ENCODE assay signal across 9 mouse cellular contexts in the genomic region with DNA sequence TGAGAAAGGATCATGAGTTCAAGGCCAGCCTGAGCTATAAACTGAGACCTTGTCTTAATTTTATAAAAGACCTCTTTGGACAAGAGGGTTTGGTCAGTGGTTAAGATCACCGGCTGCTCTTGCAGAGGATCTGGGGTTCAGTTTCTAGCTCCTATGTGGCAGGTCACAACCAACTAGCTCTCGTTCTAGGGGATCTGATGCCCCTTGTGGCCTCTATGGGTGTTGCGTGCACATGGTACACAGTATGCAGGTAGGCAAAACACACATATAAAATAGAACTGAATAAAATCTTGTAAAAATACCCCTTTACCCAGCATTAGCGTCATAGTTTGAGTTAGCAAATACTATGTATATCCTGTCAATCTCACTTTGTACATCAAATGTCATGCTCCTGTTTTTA. TPM values are rescaled to one million over a fixed set of nuclear protein-coding genes. Genes with fewer than 3 reads are reported as not detected.
DNase-seq lines count a peak whose midpoint lies in the region; ATAC-seq and TF ChIP-seq lines count a peak whose summit lies in the region.
"Had no signal": no experiment of that assay in that cellular context is flagged by ENCODE, and none has a peak within 500 bp of the region (broad histone marks: within the 10 kb centered on the region; RNA-seq: fewer than 3 reads in every experiment).

No protein-coding gene starts in this region.

- WGBS in thymus, adult 2 months, result 93% methylated on average over 4 of the region's 4 CpGs
- 67% methylated on average over 4 of the region's 4 CpGs for WGBS in limb, embryonic 13.5 days
- 81% methylated on average over 4 of the region's 4 CpGs for WGBS in midbrain, embryonic 13.5 days

- no peak for ATAC-seq in limb, embryonic 13.5 days (ENCODE audit: low FRiP score, low read depth)
- ATAC-seq in midbrain, embryonic 13.5 days, result no peak

- no peak overlapping the region for H3K9ac ChIP-seq in limb, embryonic 13.5 days
- no peak overlapping the region for H3K9ac ChIP-seq in midbrain, embryonic 13.5 days (replicated peaks)
- H3K9ac ChIP-seq: liver, embryonic 15.5 days had no signal

- TF ChIP-seq POLR2A in thymus, adult 2 months (IDR thresholded peaks at IDR 0.05; ENCODE audit: control insufficient read depth, extremely low read depth, insufficient read depth, low read length, poor library complexity), result no peak

- no peaks in the 10 kb centered on the region for H3K27me3 ChIP-seq in thymus, adult 2 months (ENCODE audit: control insufficient read depth, insufficient read depth, low read length)
- H3K27me3 ChIP-seq in limb, embryonic 13.5 days, result no peaks in the 10 kb centered on the region
- no peaks in the 10 kb centered on the region for H3K27me3 ChIP-seq in midbrain, embryonic 13.5 days
- H3K27me3 ChIP-seq: liver, embryonic 15.5 days had no signal

- peak; percentile 55 for TF ChIP-seq CTCF in gastrocnemius, adult 2 months (IDR thresholded peaks at IDR 0.05)
- no peak for TF ChIP-seq CTCF in thymus, adult 2 months (IDR thresholded peaks at IDR 0.05; ENCODE audit: borderline replicate concordance, control insufficient read depth, extremely low read depth, insufficient read depth, low read length, poor library complexity)

- no peaks in the 10 kb centered on the region for H3K36me3 ChIP-seq in thymus, adult 2 months (ENCODE audit: control insufficient read depth, insufficient read depth, low read length)
- H3K36me3 ChIP-seq in limb, embryonic 13.5 days, result no peaks in the 10 kb centered on the region
- no peaks in the 10 kb centered on the region for H3K36me3 ChIP-seq in midbrain, embryonic 13.5 days
- H3K36me3 ChIP-seq: liver, embryonic 15.5 days had no signal

- no peak overlapping the region for H3K4me3 ChIP-seq in gastrocnemius, adult 2 months
- H3K4me3 ChIP-seq in thymus, adult 2 months (ENCODE audit: control insufficient read depth, insufficient read depth, low read length), result no peak overlapping the region
- no peak overlapping the region for H3K4me3 ChIP-seq in limb, embryonic 13.5 days
- no peak overlapping the region for H3K4me3 ChIP-seq in midbrain, embryonic 13.5 days (replicated peaks)
- H3K4me3 ChIP-seq: liver, embryonic 15.5 days had no signal

- peaks cover 9% of the 10 kb centered on the region for H3K4me1 ChIP-seq in thymus, adult 2 months (replicated peaks; ENCODE audit: control insufficient read depth, insufficient read depth, low read length)
- peaks cover 88% of the 10 kb centered on the region for H3K4me1 ChIP-seq in limb, embryonic 13.5 days
- peaks cover 17% of the 10 kb centered on the region for H3K4me1 ChIP-seq in midbrain, embryonic 13.5 days (replicated peaks)

- intact Hi-C loops in gastrocnemius, adult 2 months (cut with DNase I), result no loop called here

- peak; percentile 31 for DNase-seq in gastrocnemius, adult 2 months
- no peak for DNase-seq in gastrocnemius, postnatal 25 days
- DNase-seq in thymus, adult 2 months, result peak; percentile 57
- DNase-seq in thymus, adult 18-20 months, result no peak
- DNase-seq in thymus, postnatal 4 days, result peak; percentile 75
- no peak for DNase-seq in gastrocnemius, adult 18-20 months (ENCODE audit: low spot score)

- H3K27ac ChIP-seq in gastrocnemius, adult 2 months, result peak overlapping the region; percentile 80; the same call in 1 of the 2 replicates
- H3K27ac ChIP-seq in thymus, adult 2 months (ENCODE audit: control insufficient read depth, insufficient read depth, low read length), result no peak overlapping the region
- H3K27ac ChIP-seq in limb, embryonic 13.5 days, result peak overlapping the region; percentile 92
- H3K27ac ChIP-seq in midbrain, embryonic 13.5 days, result no peak overlapping the region
- H3K27ac ChIP-seq: liver, embryonic 15.5 days had no signal

- peaks cover 3% of the 10 kb centered on the region; the same call in 1 of the 2 replicates for H3K9me3 ChIP-seq in limb, embryonic 13.5 days
- H3K9me3 ChIP-seq in midbrain, embryonic 13.5 days, result no peaks in the 10 kb centered on the region
- H3K9me3 ChIP-seq: liver, embryonic 15.5 days had no signal

- H3K4me2 ChIP-seq in limb, embryonic 13.5 days (replicated peaks), result 0 out of 2 replicates have a peak overlapping the region, but pooled peaks have one; percentile 7
- no peak overlapping the region for H3K4me2 ChIP-seq in midbrain, embryonic 13.5 days (replicated peaks)
- H3K4me2 ChIP-seq: liver, embryonic 15.5 days had no signal

RNA-seq across cellular contexts. Expression of a gene that starts 19.4 kb away (rescaled TPM):
- under 1 TPM; 0.59 to 0.69 TPM for total RNA-seq in gastrocnemius, adult 2 months (2021)
- under 1 TPM; 0.72 TPM for total RNA-seq in gastrocnemius, postnatal 25 days (2021)
- polyA plus RNA-seq in thymus, adult 2 months (2012; rRNA removed), result 5.8 and 6.6 TPM in 2 replicates
- polyA plus RNA-seq in limb, embryonic 13.5 days (2015; fragmentation: Nextera tagmentation; extraction: Ambion mirVana), result 10.3 and 10.6 TPM in 2 replicates
- 5.5 and 5.9 TPM in 2 replicates for polyA plus RNA-seq in midbrain, embryonic 13.5 days (2015; fragmentation: Nextera tagmentation; extraction: Ambion mirVana)
- total RNA-seq in gastrocnemius, adult 18-20 months (2021), result 1 to 10 TPM; 1.2 to 1.3 TPM

Comparison
In these comparisons a context has a peak if more than half of its experiments do, and no peak if none do; other contexts are left out.
1. DNase-seq: peak in gastrocnemius, adult 2 months (single experiment), thymus, adult 2 months (single experiment) and thymus, postnatal 4 days (single experiment); none in gastrocnemius, postnatal 25 days (single experiment), thymus, adult 18-20 months (0 of 2) and gastrocnemius, adult 18-20 months (single experiment).
2. H3K27ac ChIP-seq: peak in gastrocnemius, adult 2 months (single experiment) and limb, embryonic 13.5 days (single experiment); none in thymus, adult 2 months (single experiment) and midbrain, embryonic 13.5 days (single experiment).